Mouse (Mus musculus) hindbrain, embryonic 13.5 days (tissue): ENCODE measurements around the gene Tmem179. TPM values are rescaled to one million over a fixed set of nuclear protein-coding genes. Genes with fewer than 3 reads are reported as not detected.
A peak's percentile ranks its signal among the peaks of the same experiment; 100 is the strongest.

Experiments used
- ATAC-seq: fragments of 200-750 bp; cut with Nextera tagmentation; 2 replicates; pipeline ENCODE4 v1.8.0; 2017; ENCODE audit warnings: moderate TSS enrichment; ENCODE audit not compliant: low FRiP score
- H3K27ac ChIP-seq: fragments of 300-500 bp; sonication (generic); 2 replicates; pipeline ENCODE4 v1.5.1; 2015; ENCODE audit warnings: inconsistent platforms, mild to moderate bottlenecking, moderate library complexity
- H3K27me3 ChIP-seq: fragments of 300-500 bp; sonication (generic); 2 replicates; pipeline ENCODE4 v1.6.1; 2015; ENCODE audit warnings: mild to moderate bottlenecking, inconsistent platforms
- H3K36me3 ChIP-seq: fragments of 300-500 bp; sonication (generic); 2 replicates; pipeline ENCODE4 v1.6.1; 2015; ENCODE audit warnings: mild to moderate bottlenecking, inconsistent platforms
- H3K4me1 ChIP-seq: fragments of 300-500 bp; sonication (generic); replicated peaks from 2 replicates; pipeline ENCODE4 v1.6.1; 2015; ENCODE audit warnings: inconsistent platforms
- H3K4me2 ChIP-seq: fragments of 300-500 bp; sonication (generic); 2 replicates; pipeline ENCODE4 v1.6.1; 2015; ENCODE audit warnings: inconsistent platforms, mild to moderate bottlenecking, moderate library complexity
- H3K4me3 ChIP-seq: fragments of 300-500 bp; sonication (generic); 2 replicates; pipeline ENCODE4 v1.5.1; 2015; ENCODE audit warnings: mild to moderate bottlenecking, inconsistent platforms
- H3K9ac ChIP-seq: fragments of 300-500 bp; sonication (generic); 2 replicates; pipeline ENCODE4 v1.6.1; 2015; ENCODE audit warnings: mild to moderate bottlenecking, inconsistent platforms
- H3K9me3 ChIP-seq: fragments of 300-500 bp; sonication (generic); 2 replicates; pipeline ENCODE4 v1.6.1; 2016; ENCODE audit warnings: inconsistent platforms
- WGBS: fragments of 180-500 bp; shearing (Covaris S2); methylation state at CpG from one replicate; pipeline ENCODE4 v1.1.7; 2015; 5-methylcytosine and 5-hydroxymethylcytosine counted together
- polyA plus RNA-seq: library from polyadenylated mRNA; unstranded; fragments of >200 nt; fragmentation: Nextera tagmentation; extraction: Ambion mirVana; gene quantifications from 2 replicates; pipeline ENCODE4 v1.2.1, GENCODE M21; 2015

Gene Tmem179
- polyA plus RNA-seq, 1 experiment from 2014 or later = 40.8 TPM

DNA sequence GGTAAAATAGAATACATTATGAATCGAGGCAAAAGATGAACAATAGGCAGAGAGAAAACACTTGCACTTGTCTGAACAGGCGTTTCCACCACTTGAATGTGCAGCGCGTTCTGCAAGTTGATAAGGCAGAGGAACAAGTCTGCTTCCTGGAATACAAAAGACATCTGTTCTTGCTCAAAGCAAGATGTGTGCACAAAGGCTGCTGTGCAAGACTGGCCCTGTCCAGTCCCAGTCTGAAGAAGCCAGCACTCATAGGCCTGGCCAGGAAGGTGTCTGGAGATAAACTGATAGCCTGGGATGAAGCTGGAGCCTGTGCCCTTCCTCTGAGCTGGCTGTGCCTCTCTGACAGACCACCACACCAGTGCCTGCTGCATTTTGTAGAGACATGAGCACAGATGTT is 1.6 kb upstream of the Tmem179 start:
- H3K4me1 ChIP-seq = peaks cover 17% of the 10 kb centered on the region
- no peak overlapping the region for H3K4me2 ChIP-seq
- H3K9me3 ChIP-seq = no peaks in the 10 kb centered on the region
- no peaks in the 10 kb centered on the region for H3K36me3 ChIP-seq
- WGBS = 38% methylated on average over 4 of the region's 4 CpGs
- no peak overlapping the region for H3K9ac ChIP-seq
- no peak for ATAC-seq
- peaks cover 30% of the 10 kb centered on the region for H3K27me3 ChIP-seq
- H3K27ac ChIP-seq = no peak overlapping the region
- no peak overlapping the region for H3K4me3 ChIP-seq

DNA sequence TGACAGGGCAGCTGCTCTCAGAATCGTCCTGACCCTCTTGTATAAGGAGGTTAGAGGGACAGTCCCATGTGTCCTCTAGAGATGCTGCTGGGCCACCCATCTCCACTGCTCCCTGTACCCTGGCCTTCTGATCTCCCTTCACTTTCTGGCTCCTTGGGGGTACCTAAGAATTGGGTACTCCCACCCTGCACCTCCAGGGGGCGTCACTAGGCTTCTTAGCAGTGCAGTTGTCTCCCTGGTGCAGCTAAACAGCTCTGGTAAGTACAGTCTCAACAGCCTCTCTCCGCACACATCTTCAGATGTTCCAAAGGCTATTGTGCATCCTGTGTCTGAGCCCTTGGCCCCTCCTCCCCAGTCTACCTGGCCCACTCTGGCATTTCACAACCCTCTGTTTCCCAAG is 1.6 kb downstream of the Tmem179 start:
- H3K4me2 ChIP-seq = no peak overlapping the region
- ATAC-seq = no peak
- H3K9me3 ChIP-seq = no peaks in the 10 kb centered on the region
- WGBS = 48% methylated on average over 3 of the region's 3 CpGs
- peaks cover 40% of the 10 kb centered on the region for H3K27me3 ChIP-seq
- peaks cover 39% of the 10 kb centered on the region for H3K4me1 ChIP-seq
- no peak overlapping the region for H3K4me3 ChIP-seq
- no peak overlapping the region for H3K27ac ChIP-seq
- no peaks in the 10 kb centered on the region for H3K36me3 ChIP-seq
- no peak overlapping the region for H3K9ac ChIP-seq

DNA sequence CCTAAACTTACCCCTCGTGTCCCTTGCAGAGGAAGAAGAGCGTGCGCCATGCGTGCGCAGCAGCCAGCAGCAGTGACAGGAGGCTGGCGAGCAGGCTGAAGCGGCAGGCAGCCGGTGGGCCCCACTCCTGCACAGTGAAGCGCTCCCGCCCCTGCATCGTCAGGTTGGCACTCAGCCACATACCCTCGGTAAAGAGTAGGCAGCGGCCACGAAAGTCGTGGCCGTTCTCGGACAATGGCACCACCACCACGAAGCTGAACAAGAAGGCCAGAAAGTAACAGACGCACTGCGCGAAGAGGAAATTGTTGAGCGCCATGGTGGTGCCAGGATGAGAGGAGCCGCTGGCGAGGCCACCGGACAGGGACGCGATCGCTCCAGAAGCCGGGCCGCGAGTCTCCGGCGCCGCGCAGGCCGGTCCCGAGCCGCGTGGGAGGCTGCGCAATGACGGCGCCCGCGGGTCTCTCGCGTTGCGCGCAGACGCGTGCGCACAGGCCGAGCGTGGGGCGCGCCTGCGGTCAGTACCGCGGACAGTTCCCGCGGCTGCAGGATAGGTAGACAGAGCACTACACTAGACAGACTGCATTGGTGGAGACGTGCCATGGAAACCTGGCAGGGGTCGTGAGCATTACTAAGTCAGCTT is 5.7 kb downstream of the Tmem179 start:
- Histone ChIP-seq H3K27me3 (peaks cover 47% of the 10 kb centered on the region), H3K27ac (peak overlapping the region; percentile 87), H3K4me3 (peak overlapping the region; percentile 46), H3K9ac (peak overlapping the region; percentile 70), H3K9me3 (no peaks in the 10 kb centered on the region), H3K36me3 (no peaks in the 10 kb centered on the region), H3K4me1 (peaks cover 62% of the 10 kb centered on the region), H3K4me2 (peak overlapping the region; percentile 72)
- WGBS = 3% methylated on average over 62 of the region's 62 CpGs
- peak; percentile 67 for ATAC-seq

DNA sequence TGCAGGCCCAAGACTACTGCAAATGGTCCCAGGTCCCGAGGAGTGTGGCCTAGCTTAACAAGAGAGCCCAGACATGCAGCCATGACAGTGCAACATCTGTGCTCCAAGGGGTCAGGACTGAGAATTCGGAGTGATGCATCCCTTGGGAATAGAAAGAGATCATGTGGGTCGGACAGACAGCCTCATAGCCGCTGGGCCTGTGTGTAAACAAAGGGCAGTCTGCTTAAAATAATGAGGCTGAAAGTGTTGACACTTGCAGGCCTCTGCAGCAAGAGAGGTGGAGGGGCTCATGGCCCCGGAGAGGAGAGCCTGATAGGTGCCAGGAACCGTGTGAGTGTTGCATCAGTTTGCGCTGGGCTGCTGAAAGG is 6.2 kb downstream of the Tmem179 start:
- Histone ChIP-seq H3K9ac (peak overlapping the region; percentile 70), H3K4me2 (peak overlapping the region; percentile 72), H3K9me3 (no peaks in the 10 kb centered on the region), H3K27me3 (peaks cover 47% of the 10 kb centered on the region), H3K27ac (peak overlapping the region; percentile 87), H3K4me1 (peaks cover 67% of the 10 kb centered on the region), H3K36me3 (no peaks in the 10 kb centered on the region), H3K4me3 (peak overlapping the region; percentile 46)
- ATAC-seq = peak; percentile 21; the same call in 1 of the 2 replicates
- 14% methylated on average over 7 of the region's 7 CpGs for WGBS

DNA sequence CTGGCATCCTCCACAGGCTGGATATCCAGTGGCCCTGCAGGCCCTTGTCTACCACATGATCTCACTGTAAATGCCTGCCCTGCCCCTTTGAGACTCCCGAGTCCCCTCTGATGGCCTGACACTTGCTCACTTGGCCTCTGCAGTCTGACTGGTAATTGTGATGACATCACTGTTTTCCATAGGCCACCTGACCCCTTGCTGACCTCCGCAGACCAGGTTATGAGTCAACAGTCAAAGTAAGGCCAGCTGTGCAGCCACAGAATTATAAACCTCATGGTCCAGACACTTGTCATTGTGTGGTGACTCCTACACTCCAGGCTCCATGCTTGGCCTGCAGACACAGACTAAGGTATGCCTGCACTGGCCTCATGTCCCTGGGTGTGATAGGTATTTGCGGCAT is 8.6 kb downstream of the Tmem179 start:
- Histone ChIP-seq H3K27ac (peak overlapping the region; percentile 83), H3K9me3 (no peaks in the 10 kb centered on the region), H3K4me1 (peaks cover 71% of the 10 kb centered on the region), H3K27me3 (peaks cover 46% of the 10 kb centered on the region), H3K9ac (0 out of 2 replicates have a peak overlapping the region, but pooled peaks have one; percentile 19), H3K36me3 (no peaks in the 10 kb centered on the region; the same call in 1 of the 2 replicates), H3K4me3 (no peak overlapping the region), H3K4me2 (peak overlapping the region; percentile 72; the same call in 1 of the 2 replicates)
- WGBS = 87% methylated on average over 3 of the region's 3 CpGs
- ATAC-seq = no peak

DNA sequence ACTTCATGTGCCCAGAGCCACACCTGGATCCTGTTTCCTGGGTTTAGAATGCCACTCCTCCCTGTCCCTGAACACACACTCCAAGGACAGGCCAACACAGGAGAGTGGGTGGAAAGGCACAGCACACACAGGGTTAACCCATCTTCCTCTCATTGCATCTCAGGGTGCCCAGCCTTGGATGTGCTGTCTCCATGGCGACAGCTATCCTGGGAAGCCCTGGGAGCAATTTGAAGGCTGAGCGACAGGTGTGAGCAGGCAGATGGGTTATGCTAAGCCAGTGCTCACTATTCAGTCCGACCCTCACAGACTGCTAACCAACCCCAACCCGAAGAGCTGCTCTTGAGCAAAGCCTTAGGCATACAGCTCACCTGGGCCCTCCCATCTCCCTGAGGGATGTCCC is 9.3 kb downstream of the Tmem179 start:
- 11% methylated on average over 4 of the region's 4 CpGs for WGBS
- Histone ChIP-seq H3K9me3 (no peaks in the 10 kb centered on the region), H3K4me2 (peak overlapping the region; percentile 39), H3K27me3 (peaks cover 44% of the 10 kb centered on the region), H3K9ac (0 out of 2 replicates have a peak overlapping the region, but pooled peaks have one; percentile 19), H3K4me3 (no peak overlapping the region), H3K27ac (peak overlapping the region; percentile 83), H3K36me3 (no peaks in the 10 kb centered on the region; the same call in 1 of the 2 replicates), H3K4me1 (peaks cover 75% of the 10 kb centered on the region)
- peak; percentile 61 for ATAC-seq

DNA sequence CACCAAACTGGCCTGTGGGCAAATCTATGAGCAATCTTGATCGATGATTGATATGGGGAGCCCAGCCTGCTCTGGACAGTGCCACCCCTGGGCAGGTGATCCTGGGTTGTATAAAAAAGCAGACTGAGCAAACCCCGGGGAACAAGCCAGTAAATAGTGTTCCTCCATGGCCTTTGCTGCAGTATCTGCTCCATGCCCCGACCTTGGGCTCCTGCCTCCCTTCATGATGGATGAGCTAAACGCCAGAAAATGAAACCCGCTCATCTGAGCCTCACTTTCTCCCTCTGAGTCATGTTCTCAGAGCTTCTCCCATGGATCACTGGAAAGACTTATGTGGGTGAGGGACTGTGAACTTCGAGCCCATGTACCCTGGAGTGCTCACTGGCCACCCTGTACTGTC is 10.3 kb downstream of the Tmem179 start:
- Histone ChIP-seq H3K27me3 (peaks cover 36% of the 10 kb centered on the region), H3K9me3 (no peaks in the 10 kb centered on the region), H3K4me3 (no peak overlapping the region), H3K4me2 (no peak overlapping the region), H3K27ac (peak overlapping the region; percentile 83; the same call in 1 of the 2 replicates), H3K9ac (no peak overlapping the region), H3K4me1 (peaks cover 73% of the 10 kb centered on the region), H3K36me3 (no peaks in the 10 kb centered on the region; the same call in 1 of the 2 replicates)
- 77% methylated on average over 6 of the region's 6 CpGs for WGBS
- no peak for ATAC-seq

DNA sequence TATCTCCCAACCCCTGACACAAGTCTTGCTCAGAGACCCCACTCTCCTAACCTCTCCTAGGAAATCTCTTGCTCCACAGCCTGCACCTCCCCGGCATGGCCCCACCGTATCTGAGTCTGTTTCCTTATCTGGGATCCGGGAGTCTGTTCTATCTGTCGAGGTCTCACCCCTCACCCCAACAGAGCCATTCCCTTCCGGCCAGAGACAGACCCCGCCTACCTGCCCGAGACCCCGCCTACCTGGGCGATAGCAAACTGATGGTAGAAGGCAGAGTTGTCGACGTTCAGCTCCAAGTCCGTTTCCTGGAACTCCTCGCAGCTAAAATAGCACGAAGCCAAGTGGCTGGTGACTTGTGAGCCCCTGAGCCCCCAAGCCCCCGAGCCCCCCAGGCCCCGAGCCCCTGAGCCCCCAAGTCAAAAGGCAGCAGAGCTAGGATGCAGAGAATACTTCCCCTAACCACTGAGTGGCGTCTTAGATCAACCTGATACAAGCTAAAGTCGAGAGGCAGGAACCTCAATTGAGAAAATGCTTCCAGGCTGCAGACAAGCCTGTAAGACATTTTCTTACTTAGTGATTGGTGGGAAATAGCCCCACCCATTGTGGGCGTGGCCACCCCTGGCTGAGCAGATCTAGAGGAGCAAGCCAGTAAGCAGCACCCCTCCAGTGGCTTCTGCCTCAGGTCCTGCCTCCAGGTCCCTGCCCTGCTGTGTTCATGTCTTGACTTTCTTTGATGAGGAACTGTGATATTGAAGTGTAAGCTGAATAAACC is 13.4 kb downstream of the Tmem179 start:
- Histone ChIP-seq H3K4me3 (no peak overlapping the region), H3K4me2 (no peak overlapping the region), H3K36me3 (peaks cover 13% of the 10 kb centered on the region), H3K9ac (no peak overlapping the region), H3K27ac (no peak overlapping the region), H3K4me1 (peaks cover 42% of the 10 kb centered on the region), H3K9me3 (no peaks in the 10 kb centered on the region), H3K27me3 (peaks cover 21% of the 10 kb centered on the region; the same call in 1 of the 2 replicates)
- no peak for ATAC-seq
- WGBS = 47% methylated on average over 19 of the region's 19 CpGs

DNA sequence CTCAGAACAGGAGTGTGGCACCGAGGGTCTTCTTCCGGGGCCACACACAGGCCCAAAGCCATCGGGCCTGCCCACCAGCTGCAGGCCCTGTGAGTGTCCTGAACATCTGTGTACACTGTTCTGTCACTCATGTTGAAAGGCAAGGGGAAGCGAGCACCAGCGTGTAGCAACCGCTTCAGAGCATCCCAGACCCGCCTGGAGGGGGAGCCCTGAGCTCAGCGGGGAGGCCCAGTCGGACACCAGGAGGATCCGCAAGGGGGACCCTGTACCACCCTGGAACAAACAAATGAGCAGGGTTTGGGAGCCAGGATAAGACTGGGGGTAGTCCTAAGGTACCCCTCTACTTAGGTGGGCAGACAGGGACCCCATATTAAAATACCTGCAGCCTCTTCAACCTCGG is 17.9 kb downstream of the Tmem179 start:
- Histone ChIP-seq H3K36me3 (peaks cover 13% of the 10 kb centered on the region), H3K27ac (no peak overlapping the region), H3K9me3 (no peaks in the 10 kb centered on the region), H3K4me1 (peaks cover 10% of the 10 kb centered on the region), H3K9ac (no peak overlapping the region), H3K27me3 (peaks cover 35% of the 10 kb centered on the region; the same call in 1 of the 2 replicates), H3K4me3 (no peak overlapping the region), H3K4me2 (no peak overlapping the region)
- ATAC-seq = no peak
- 43% methylated on average over 11 of the region's 11 CpGs for WGBS

DNA sequence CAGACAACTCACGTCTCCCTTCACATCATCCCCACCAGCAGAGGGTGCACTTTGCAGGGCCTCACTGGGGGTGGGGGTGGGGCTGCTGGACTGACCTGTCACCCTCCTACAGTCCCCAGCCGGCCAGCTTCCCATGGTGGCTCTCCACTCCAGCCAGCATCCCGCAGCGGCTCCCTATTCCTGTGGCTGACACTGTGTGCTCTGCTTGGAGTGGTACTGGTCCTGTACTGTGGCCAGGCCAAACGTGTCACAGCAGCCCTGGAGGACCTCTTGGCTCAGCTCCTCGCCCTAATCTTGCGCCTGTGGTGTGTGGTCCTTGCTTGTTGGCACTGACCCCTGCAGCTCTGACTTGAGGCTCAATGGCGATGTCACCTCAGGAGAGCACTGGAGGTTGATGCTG is 18.8 kb downstream of the Tmem179 start:
- ATAC-seq = no peak
- peaks cover 10% of the 10 kb centered on the region for H3K4me1 ChIP-seq
- 86% methylated on average over 8 of the region's 8 CpGs for WGBS
- no peak overlapping the region for H3K4me3 ChIP-seq
- no peak overlapping the region for H3K9ac ChIP-seq
- H3K27me3 ChIP-seq = peaks cover 33% of the 10 kb centered on the region; the same call in 1 of the 2 replicates
- H3K9me3 ChIP-seq = no peaks in the 10 kb centered on the region
- no peak overlapping the region for H3K4me2 ChIP-seq
- no peak overlapping the region for H3K27ac ChIP-seq
- H3K36me3 ChIP-seq = peaks cover 13% of the 10 kb centered on the region

DNA sequence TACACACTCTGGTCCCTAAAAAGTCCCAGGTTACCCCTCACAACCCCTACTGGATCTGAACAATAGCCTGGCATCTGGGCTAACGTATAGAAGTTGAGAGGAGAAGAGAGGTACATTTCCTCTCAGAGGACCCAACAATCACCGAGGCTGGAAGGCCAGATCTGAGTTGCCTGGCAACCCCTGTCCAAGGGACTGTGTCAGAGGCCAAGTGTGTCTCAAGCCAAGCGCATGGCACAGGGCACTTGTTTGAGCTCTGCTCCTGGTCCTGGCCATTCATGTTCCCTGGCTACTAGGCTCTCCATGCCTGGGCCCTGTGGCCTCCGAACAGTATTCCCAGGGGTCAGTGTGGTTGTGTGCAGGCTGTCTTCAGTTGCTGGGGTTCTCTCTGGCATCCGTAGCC is 20.4 kb downstream of the Tmem179 start:
- Histone ChIP-seq H3K4me3 (no peak overlapping the region), H3K4me1 (peaks cover 4% of the 10 kb centered on the region), H3K27ac (no peak overlapping the region), H3K9me3 (no peaks in the 10 kb centered on the region), H3K27me3 (peaks cover 38% of the 10 kb centered on the region; the same call in 1 of the 2 replicates), H3K4me2 (no peak overlapping the region), H3K36me3 (peaks cover 12% of the 10 kb centered on the region), H3K9ac (no peak overlapping the region)
- WGBS = 63% methylated on average over 5 of the region's 5 CpGs
- ATAC-seq = no peak

DNA sequence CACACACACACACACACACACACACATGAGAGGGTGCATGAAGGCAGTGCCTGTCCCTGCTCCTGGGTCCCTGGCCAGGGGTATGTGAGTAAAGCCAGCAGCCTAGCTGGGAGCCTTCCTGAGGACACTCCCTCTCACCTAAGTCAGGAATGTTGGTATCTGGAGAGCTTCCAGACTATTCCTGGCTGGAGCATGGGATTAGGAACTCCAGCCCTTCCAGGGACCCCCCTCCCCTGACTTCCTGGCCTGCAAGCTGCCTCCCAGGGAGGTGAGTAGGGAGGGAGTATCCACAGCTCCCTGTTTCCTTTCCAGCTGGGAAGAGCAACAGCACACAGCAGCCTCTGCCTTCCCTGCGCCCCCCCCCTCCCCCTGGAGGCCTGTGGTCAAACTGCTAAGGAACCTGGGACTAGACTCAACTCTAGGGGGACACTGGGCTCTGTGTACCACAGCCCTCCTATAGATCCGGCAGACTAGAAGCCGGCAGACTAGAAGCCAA is 26.1 kb downstream of the Tmem179 start:
- no peak overlapping the region for H3K27ac ChIP-seq
- peaks cover 12% of the 10 kb centered on the region; the same call in 1 of the 2 replicates for H3K27me3 ChIP-seq
- 0 out of 2 replicates have a peak, but pooled peaks have one; percentile 15 for ATAC-seq
- H3K9ac ChIP-seq = no peak overlapping the region
- H3K4me3 ChIP-seq = no peak overlapping the region
- H3K4me2 ChIP-seq = no peak overlapping the region
- H3K36me3 ChIP-seq = no peaks in the 10 kb centered on the region
- peaks cover 19% of the 10 kb centered on the region for H3K4me1 ChIP-seq
- H3K9me3 ChIP-seq = no peaks in the 10 kb centered on the region
- 38% methylated on average over 3 of the region's 3 CpGs for WGBS
